Mouse (Mus musculus): ENCODE results near the gene Ykt6.
A peak's percentile ranks its signal among the peaks of the same experiment; 100 is the strongest.
"Not testable (repeated sequence)": the region's sequence is repeated elsewhere in the genome, so short reads cannot be mapped to it uniquely, and the experiment has no call there.

Ykt6 gene

DNA sequence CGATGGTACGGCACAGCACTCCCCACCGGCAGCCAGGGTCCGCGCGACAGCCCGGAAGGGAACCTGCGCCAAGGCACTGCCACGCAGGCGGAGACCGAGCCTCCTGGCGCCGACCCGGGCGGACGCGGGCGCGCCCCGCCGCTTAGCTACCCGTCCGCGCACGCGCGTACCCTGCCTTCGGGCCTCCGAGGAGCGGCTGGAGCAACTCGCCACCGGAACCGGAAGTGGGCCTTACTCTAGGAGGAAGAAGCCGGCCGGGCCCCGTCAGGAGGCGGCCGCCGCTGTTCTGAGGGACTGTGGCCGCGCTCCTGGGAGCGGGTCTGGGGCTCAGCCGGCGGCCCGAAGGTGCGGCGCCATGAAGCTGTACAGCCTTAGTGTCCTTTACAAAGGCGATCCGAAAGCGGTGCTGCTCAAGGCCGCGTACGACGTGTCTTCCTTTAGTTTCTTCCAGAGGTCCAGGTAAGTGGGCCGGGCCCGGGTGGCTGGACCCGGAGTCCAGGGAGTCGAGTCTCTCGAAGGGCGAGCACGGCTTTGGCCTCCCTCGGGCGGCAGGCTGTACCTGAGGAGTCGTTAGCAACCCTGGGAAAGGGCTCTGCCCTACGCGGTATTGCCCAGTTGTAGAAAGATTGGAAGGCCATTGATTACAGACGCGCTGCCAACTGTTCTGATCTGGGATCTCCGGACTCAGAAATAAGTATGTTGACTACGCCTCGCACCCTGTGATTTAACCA lies at the start of gene Ykt6:
Ykt6 (plus strand) TSS at position 148 of the 731 bp plus-strand sequence.
- peak; percentile 95 to 97 for DNase-seq

- peak; percentile 12 to 19 for DNase-seq
Observed at GRCm38 (mm10) chr11:5905778-5906518, 49.5 kb upstream of the Ykt6 start.

- DNase-seq = no peak
Observed at GRCm38 (mm10) chr11:5907096-5907495, 48.4 kb upstream of the Ykt6 start.

- no peak for DNase-seq
Observed at GRCm38 (mm10) chr11:5908642-5909041, 46.9 kb upstream of the Ykt6 start.

DNA sequence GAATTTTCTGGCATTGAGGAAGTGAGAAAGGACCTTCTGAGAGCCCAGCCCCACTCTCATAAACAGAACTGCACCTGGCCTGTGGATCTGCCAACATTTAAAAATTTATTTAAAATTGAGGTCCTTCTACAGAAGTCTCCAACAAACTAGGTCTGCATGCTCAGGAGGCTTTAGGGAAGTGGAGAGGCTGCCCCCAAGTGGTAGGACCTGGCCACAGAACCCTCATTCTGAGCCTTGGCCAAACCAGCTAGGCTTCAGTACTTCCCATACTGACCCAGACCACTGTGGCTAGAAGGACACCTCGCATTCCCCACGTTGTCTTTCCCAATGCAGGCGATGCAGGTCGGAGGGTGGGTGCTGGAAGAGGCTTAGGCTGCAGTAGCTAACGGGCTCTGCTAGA lies 42.9 kb upstream of the Ykt6 start:
- peak; percentile 86 to 89 for DNase-seq

- DNase-seq = peak; percentile 58 to 67
Observed at GRCm38 (mm10) chr11:5913256-5913655, 42.2 kb upstream of the Ykt6 start.

- peak in 1 of 2 experiments; percentile 5 for DNase-seq
Observed at GRCm38 (mm10) chr11:5913936-5914335, 41.6 kb upstream of the Ykt6 start.

GRCm38 (mm10) chr11:5914940-5915339 lies 40.6 kb upstream of the Ykt6 start:
- DNase-seq = peak; percentile 19 to 24

DNA sequence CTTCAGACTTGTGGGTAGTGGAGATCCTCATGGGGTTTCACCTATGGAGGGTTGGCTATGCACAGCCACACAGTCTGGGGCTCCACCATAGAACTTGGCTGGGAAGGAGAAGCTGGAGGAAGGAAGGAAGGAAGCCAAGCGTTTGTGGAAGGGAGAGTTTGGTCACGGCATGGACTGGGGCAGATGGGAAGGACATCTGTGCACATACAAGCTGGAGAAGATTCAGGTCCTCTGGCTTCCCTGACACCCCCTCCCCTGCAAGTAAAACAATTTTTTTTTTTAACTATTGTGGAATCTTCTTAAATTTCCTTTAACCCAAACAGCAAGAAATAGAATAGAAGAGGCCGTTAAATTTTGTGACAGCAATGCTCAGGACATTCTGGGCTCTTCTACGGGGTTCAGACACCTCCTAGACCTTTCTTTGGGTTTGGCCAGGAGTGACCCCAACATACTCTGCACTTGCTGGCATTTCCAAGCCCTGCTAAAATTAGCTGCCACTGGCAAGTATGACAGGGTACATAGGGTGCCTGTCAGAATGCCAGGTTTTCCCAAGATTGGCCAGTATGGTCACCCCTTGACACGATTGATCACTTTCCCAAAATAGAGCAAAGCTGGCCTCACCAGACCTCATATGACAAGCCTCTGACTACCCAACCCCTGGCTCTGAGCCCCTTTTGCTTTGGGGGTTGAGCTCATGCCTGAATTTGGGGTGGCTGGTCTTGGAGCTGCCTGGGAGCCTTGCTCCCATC lies 39.9 kb upstream of the Ykt6 start:
- peak; percentile 84 to 86 for DNase-seq

DNA sequence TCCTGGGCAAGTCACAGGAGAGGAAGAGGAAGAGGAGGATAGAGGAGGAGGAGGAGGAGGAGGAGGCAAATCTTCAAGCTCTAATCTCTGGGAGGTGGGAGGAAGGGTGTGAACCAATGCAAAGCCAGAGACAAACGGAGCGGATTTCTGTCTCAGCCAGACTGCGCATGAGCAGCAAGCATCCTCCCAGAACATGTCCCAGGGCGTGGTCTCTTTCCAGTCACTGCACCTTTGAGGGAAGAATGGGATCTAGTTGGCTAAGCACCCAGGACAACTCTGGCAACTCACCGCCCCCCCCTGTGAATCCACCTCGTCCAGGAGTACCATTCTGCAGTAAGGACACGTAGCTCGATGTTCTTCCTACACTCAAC lies 39.3 kb upstream of the Ykt6 start:
- peak; percentile 74 to 78 for DNase-seq

GRCm38 (mm10) chr11:5918111-5918510 lies 37.4 kb upstream of the Ykt6 start:
- no peak for DNase-seq

DNA sequence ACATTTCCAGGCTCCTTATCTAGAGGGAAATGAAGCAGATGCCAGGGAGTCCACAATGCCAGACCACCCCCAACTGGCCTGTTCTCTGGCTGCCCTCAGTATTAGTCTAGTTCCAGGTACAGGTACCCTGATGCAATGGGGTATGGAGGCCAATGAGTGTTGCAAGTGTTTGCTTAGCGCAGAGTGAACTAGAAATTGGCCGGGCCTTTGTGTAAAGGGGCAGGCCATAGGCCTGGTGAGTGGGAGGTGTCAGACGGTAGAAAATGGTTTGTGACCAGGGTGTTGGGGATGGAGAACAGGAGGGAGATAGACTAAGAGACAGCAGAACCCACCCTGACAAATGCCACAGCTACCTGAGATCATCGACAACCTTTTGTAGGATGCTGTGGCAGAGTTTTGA lies 35.9 kb upstream of the Ykt6 start:
- DNase-seq = no peak

- no peak for DNase-seq
Observed at GRCm38 (mm10) chr11:5920323-5920960, 35.1 kb upstream of the Ykt6 start.

GRCm38 (mm10) chr11:5924699-5925098 lies 30.8 kb upstream of the Ykt6 start:
- no peak for DNase-seq

DNA sequence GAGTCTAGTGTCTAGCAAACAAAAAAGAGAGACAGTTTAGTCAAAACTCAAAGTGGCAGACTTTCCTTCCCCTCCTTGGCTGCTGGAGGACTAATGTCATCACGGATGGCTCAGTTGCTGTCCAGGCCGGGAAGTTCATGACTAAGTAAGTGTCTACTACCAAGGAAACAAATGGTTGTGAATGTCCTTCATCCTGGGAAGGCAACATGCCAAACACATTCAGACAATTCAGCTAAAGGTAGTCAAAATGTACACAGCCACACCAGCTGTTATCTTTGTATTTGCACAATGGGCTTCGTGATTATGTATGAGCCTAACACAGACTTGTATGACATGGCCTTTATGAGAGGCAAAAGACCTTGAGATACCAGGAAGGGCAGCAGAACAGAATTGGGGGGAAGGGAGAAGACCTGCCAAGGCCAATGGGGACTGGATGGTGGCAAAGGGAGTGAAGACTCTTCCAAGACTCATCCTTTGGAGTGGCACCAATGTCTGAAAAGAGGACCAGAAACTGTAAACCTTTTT lies 28.7 kb upstream of the Ykt6 start:
- DNase-seq = no peak

DNA sequence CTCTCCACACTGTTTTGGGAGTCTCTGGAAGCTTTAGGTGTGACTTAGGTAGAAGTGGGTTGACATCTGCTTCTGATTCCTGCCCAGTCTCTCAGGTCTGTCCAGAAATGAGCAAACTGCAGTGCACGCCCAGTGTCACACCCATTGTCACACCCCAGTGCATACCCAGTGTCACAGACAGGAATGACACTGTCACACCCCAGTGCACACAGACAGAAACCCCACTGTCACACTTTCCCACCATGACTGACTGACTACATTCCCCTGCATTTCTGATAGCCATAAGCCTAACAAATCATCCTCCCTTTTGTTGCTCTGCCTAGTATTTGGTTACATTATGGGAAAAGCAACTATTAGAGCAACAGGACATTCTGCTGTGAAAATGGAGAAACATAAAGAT lies 24.9 kb upstream of the Ykt6 start:
- no peak for DNase-seq

GRCm38 (mm10) chr11:5931947-5932346 lies 23.5 kb upstream of the Ykt6 start:
- peak in 1 of 2 experiments; percentile 56 for DNase-seq

DNA sequence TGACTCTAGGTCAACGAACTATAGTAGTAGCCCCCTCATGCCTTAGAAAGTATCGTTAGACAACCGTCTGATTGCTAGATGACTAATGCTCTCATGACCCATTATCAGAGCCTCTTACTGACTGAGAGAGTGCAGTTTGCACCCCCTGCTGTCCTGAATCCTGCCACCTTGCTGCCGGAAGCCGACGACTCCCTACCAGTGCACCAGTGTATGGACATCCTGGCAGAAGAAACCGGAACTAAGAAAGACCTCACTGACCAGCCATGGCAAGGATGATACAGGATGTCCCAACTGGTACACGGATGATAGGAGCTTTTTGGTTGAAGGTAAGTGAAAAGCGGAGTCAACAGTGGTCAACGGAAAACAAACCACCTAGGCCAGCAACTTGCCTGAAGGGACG lies 21.0 kb upstream of the Ykt6 start:
- DNase-seq = not testable (repeated sequence)

- no peak for DNase-seq
Observed at GRCm38 (mm10) chr11:5942966-5943365, 12.5 kb upstream of the Ykt6 start.

- no peak for DNase-seq
Observed at GRCm38 (mm10) chr11:5945096-5945495, 10.4 kb upstream of the Ykt6 start.

DNA sequence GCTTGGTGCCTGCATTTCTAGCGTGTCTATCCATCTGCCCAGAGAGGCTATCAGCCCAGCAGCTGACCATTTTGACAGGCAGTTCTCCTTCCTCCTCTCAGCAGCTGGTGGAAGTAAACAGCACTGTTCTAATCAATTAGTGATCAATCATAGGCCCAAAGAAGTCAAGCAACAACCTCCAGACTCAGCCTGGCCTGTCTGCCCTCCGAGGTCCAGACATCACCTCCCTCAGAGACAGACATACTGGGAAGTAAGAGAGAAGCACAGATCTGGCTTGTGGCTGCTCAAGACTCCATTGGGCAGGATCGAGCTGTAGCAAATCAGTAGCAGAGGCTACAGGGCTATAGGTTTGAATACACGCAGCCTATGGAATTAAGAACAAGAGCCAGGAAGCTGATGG lies 7.7 kb upstream of the Ykt6 start:
- no peak for DNase-seq

DNA sequence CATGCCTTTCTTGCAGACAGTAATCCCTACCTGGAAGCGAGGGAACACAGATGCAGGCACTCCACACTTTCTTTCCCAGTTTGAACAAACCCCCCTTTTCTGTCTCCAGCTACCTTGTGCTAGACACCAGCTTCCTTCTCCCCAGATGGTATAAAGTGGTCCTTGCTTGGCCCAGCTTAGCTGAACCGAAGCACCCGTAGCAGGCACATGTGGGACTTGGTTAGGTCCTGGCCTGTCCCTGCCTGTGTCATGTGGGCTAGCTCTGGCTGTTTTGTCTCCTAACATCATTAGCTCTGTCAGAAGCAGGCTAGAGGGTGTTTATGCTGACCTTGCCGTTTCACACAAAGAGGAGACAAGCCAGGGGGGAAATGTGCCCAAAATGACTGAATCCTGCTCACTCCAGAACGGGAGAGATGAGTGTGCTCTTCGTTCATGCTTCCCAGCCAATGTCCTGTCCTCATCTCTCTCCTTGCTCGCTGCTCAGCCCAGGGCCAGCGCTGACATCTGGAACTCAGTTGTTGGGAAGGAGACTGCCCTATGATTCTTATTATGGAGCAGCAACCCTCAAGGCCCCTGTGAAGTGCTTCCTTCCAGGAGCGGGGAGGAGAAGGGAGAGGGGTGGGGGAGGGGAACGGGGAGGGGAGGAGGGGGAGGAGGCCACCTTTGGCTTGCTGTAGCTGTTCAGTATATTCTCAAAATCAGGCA lies 6.8 kb upstream of the Ykt6 start:
- DNase-seq = no peak
